Mouse (Mus musculus) ES-Bruce4 (cell line): ENCODE data around the gene Ntn1.

ENCODE experiments used
- CTCF ChIP-seq: IDR thresholded peaks from one replicate; pipeline ENCODE4 v1.8.1; 2011; ENCODE audit warnings: low read depth, low read length
- EP300 ChIP-seq: IDR thresholded peaks from 2 replicates; pipeline ENCODE4 v1.6.1; 2011; ENCODE audit warnings: low read depth, low read length; ENCODE audit not compliant: insufficient read depth
- POLR2A ChIP-seq: IDR thresholded peaks from one replicate; pipeline ENCODE4 v1.8.1; 2011; ENCODE audit warnings: low read length; ENCODE audit not compliant: insufficient read depth

DNA sequence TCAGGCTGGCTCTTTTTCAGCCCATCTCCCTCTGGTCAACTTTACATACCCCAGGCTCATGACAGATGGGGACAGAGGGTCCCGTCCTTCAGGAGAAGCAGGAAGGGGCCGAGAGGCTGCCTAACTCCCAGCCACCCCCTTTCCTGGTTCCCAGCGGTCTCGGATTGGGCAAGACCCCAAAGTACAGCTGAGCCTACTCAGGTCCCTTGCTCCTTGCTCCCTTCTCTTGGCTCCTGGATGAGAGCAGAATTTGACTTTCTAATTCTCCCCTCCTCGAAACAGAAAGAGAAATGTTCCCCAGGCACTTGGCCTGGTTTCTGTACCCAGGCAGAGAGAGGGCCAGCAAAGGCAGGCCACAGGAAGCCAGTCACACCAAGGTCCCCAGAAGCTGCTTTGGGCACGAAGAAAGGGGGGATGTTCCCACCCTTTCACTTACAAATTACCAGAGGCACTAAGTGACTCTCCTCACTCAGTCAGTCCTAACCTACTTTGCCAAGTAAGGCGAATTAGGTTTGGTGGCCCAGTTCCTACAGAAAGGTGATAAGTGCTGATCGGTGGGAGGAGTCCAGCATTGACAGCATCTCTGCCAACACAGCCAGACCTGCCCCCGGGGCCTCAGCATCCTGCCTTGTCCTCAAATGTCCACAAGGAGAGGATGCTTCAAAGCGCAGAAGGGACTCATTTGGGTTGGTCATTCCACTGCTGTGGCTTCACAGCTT is 70.1 kb downstream of the Ntn1 start:
- TF ChIP-seq CTCF = no peak
- no peak for TF ChIP-seq POLR2A
- TF ChIP-seq EP300 = no peak
